Mouse (Mus musculus) hematopoietic multipotent progenitor cell, adult 10-12 weeks (in vitro differentiated cells): ENCODE measurements around the gene Gns. TPM values are rescaled to one million over a fixed set of nuclear protein-coding genes. Genes with fewer than 3 reads are reported as not detected.

ENCODE experiments used
- polyA plus RNA-seq: library from polyadenylated mRNA; stranded (reverse); fragments of >175 nt; gene quantifications from 2 replicates; pipeline ENCODE4 v1.2.3, GENCODE M21; 2012; ENCODE audit warnings: low replicate concordance

Gns gene
- polyA plus RNA-seq, result 82.7 and 275 TPM in 2 replicates

GRCm38 (mm10) chr10:121364801-121365564, at the start of gene Gns:
Gns (plus strand) TSS chr10:121365090.

DNA sequence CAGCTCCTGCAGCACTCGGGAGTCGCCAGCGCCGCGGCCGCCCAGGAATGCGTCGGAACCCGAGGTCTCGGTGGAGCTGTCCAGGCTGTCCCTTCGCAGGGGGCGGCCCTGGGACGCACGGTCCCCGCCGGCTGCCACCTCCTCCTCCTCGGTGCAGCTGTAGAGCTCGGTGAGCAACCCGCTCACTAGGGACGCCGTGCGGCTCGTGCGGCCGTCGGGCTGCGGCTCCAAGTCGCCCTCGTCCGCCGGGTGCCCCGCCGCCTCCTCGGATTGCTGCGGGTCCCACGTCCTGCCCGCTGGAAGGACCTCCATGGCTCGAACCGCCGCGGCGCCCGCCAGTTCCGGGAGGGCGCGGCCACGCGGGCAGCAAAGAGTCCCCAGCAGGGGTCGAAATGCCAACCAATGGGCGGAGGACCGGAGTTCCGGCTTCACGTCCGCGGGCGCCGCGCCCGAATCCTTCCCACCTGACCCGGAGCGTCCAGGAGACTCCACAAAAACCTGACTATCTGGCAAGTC, 13.8 kb upstream of the Gns start, which contains the start of gene Tbc1d30:
Tbc1d30 (minus strand) TSS at position 213 of the 516 bp plus-strand sequence.

Other genes with a start within 250 kb of the Gns start
- 1.4 and 1.7 TPM in 2 replicates for gene Tbc1d30, start 13.8 kb upstream of the Gns start, polyA plus RNA-seq
- 22.0 and 42.9 TPM in 2 replicates for gene Rassf3, start 111.3 kb downstream of the Gns start, polyA plus RNA-seq
- gene Tbk1, start 221.7 kb downstream of the Gns start, polyA plus RNA-seq, result 4.5 and 10.8 TPM in 2 replicates